Mouse (Mus musculus): Measurements from ENCODE around the gene Nalcn.

Nalcn gene

GRCm38 (mm10) chr14:123535636-123536035 is 91.3 kb downstream of the Nalcn start:
- TF ChIP-seq GATA4 (IDR thresholded peaks at IDR 0.05; ENCODE audit: insufficient replicate concordance, low read length): no peak

GRCm38 (mm10) chr14:123533000-123533399 is 93.9 kb downstream of the Nalcn start:
- TF ChIP-seq GATA4 (IDR thresholded peaks at IDR 0.05; ENCODE audit: insufficient replicate concordance, low read length): no peak

GRCm38 (mm10) chr14:123531271-123531670 is 95.7 kb downstream of the Nalcn start:
- no peak for TF ChIP-seq GATA4 (IDR thresholded peaks at IDR 0.05; ENCODE audit: insufficient replicate concordance, low read length)

- no peak for TF ChIP-seq GATA4 (IDR thresholded peaks at IDR 0.05; ENCODE audit: insufficient replicate concordance, low read length)
Measured at GRCm38 (mm10) chr14:123529143-123529542, 97.8 kb downstream of the Nalcn start.

- TF ChIP-seq GATA4 (IDR thresholded peaks at IDR 0.05; ENCODE audit: insufficient replicate concordance, low read length): no peak
Measured at GRCm38 (mm10) chr14:123513376-123514141, 113.4 kb downstream of the Nalcn start.

GRCm38 (mm10) chr14:123512923-123513322 is 114.0 kb downstream of the Nalcn start:
- no peak for TF ChIP-seq GATA4 (IDR thresholded peaks at IDR 0.05; ENCODE audit: insufficient replicate concordance, low read length)

- TF ChIP-seq GATA4 (IDR thresholded peaks at IDR 0.05; ENCODE audit: insufficient replicate concordance, low read length): no peak
Measured at GRCm38 (mm10) chr14:123495544-123495943, 131.4 kb downstream of the Nalcn start.

GRCm38 (mm10) chr14:123488575-123489207 is 138.3 kb downstream of the Nalcn start:
- no peak for TF ChIP-seq GATA4 (IDR thresholded peaks at IDR 0.05; ENCODE audit: insufficient replicate concordance, low read length)

- no peak for TF ChIP-seq GATA4 (IDR thresholded peaks at IDR 0.05; ENCODE audit: insufficient replicate concordance, low read length)
Measured at GRCm38 (mm10) chr14:123462026-123462425, 164.9 kb downstream of the Nalcn start.

GRCm38 (mm10) chr14:123446031-123446430 is 180.9 kb downstream of the Nalcn start:
- no peak for TF ChIP-seq GATA4 (IDR thresholded peaks at IDR 0.05; ENCODE audit: insufficient replicate concordance, low read length)

GRCm38 (mm10) chr14:123435542-123435941 is 191.4 kb downstream of the Nalcn start:
- TF ChIP-seq GATA4 (IDR thresholded peaks at IDR 0.05; ENCODE audit: insufficient replicate concordance, low read length): no peak

- no peak for TF ChIP-seq GATA4 (IDR thresholded peaks at IDR 0.05; ENCODE audit: insufficient replicate concordance, low read length)
Measured at GRCm38 (mm10) chr14:123376167-123376855, 250.6 kb downstream of the Nalcn start.

- no peak for TF ChIP-seq GATA4 (IDR thresholded peaks at IDR 0.05; ENCODE audit: insufficient replicate concordance, low read length)
Measured at GRCm38 (mm10) chr14:123371522-123371921, 255.4 kb downstream of the Nalcn start.

GRCm38 (mm10) chr14:123359691-123360090 is 267.3 kb downstream of the Nalcn start:
- TF ChIP-seq GATA4 (IDR thresholded peaks at IDR 0.05; ENCODE audit: insufficient replicate concordance, low read length): no peak

GRCm38 (mm10) chr14:123352973-123353372 is 274.0 kb downstream of the Nalcn start:
- no peak for TF ChIP-seq GATA4 (IDR thresholded peaks at IDR 0.05; ENCODE audit: insufficient replicate concordance, low read length)

- no peak for TF ChIP-seq GATA4 (IDR thresholded peaks at IDR 0.05; ENCODE audit: insufficient replicate concordance, low read length)
Measured at GRCm38 (mm10) chr14:123331841-123332240, 295.1 kb downstream of the Nalcn start.
